Mouse (Mus musculus) testis, adult 2 months (tissue): ENCODE measurements around the gene Agap1. TPM values are rescaled to one million over a fixed set of nuclear protein-coding genes. Genes with fewer than 3 reads are reported as not detected.

ENCODE experiments used
- H3K27ac ChIP-seq: fragments of 200-500 bp; 2 replicates; pipeline ENCODE4 v1.5.1; 2012; ENCODE audit warnings: low read depth, low read length; ENCODE audit not compliant: control insufficient read depth, insufficient read depth
- H3K27me3 ChIP-seq: fragments of 200-500 bp; 2 replicates; pipeline ENCODE4 v1.6.1; 2012; ENCODE audit warnings: mild to moderate bottlenecking, low read length, moderate library complexity; ENCODE audit not compliant: control insufficient read depth, insufficient read depth
- H3K36me3 ChIP-seq: fragments of 200-500 bp; 2 replicates; pipeline ENCODE4 v1.6.1; 2012; ENCODE audit warnings: mild to moderate bottlenecking, low read length; ENCODE audit not compliant: control insufficient read depth, insufficient read depth
- H3K4me1 ChIP-seq: fragments of 200-500 bp; 2 replicates; pipeline ENCODE4 v1.6.1; 2012; ENCODE audit warnings: low read length; ENCODE audit not compliant: control insufficient read depth, insufficient read depth
- H3K4me3 ChIP-seq: fragments of 200-500 bp; 2 replicates; pipeline ENCODE4 v1.5.1; 2012; ENCODE audit warnings: low read depth, mild to moderate bottlenecking, low read length, moderate library complexity, mixed read lengths; ENCODE audit not compliant: control insufficient read depth
- CTCF ChIP-seq: fragments of 200-500 bp; IDR thresholded peaks from 2 replicates; pipeline ENCODE4 v1.5.1; 2012; ENCODE audit warnings: low read depth, mild to moderate bottlenecking, inconsistent platforms, low read length, moderate library complexity; ENCODE audit not compliant: control insufficient read depth, insufficient read depth, insufficient replicate concordance
- POLR2A ChIP-seq: fragments of 200-500 bp; IDR thresholded peaks from 2 replicates; pipeline ENCODE4 v1.6.1; 2012; ENCODE audit warnings: low read depth, mild to moderate bottlenecking, inconsistent platforms, low read length, moderate library complexity; ENCODE audit not compliant: control insufficient read depth
- polyA plus RNA-seq: library from polyadenylated mRNA; depleted of rRNA; stranded (reverse); fragments of >200 nt; gene quantifications from 2 replicates; pipeline ENCODE4 v1.2.3, GENCODE M21; 2012

Gene Agap1
- polyA plus RNA-seq, 1 experiment: 16.5 TPM

DNA sequence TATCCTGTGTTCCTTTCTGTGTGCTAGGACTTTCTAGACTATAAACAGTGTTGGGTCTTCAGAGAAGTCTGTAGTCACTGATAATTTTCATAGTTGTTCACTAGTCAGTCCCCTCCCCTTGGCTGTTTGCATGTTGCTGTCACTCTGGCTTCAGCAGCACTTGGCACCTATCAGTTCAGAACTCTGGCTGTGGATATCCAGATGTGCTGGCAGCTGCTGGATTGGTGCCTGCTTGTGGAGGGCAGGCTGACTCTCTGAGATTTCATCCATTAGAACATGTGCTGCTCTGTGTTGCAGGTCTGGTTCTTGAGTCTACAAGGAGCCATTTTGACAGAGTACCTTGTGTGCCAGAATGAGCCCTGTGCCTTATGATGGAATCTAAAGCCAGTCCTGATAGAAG is 80.6 kb downstream of the Agap1 start:
- no peak for TF ChIP-seq CTCF
- TF ChIP-seq POLR2A: no peak
- no peaks in the 10 kb centered on the region for H3K36me3 ChIP-seq
- no peak overlapping the region for H3K4me3 ChIP-seq
- no peaks in the 10 kb centered on the region; the same call in 1 of the 2 replicates for H3K4me1 ChIP-seq
- no peaks in the 10 kb centered on the region for H3K27me3 ChIP-seq
- H3K27ac ChIP-seq: no peak overlapping the region

DNA sequence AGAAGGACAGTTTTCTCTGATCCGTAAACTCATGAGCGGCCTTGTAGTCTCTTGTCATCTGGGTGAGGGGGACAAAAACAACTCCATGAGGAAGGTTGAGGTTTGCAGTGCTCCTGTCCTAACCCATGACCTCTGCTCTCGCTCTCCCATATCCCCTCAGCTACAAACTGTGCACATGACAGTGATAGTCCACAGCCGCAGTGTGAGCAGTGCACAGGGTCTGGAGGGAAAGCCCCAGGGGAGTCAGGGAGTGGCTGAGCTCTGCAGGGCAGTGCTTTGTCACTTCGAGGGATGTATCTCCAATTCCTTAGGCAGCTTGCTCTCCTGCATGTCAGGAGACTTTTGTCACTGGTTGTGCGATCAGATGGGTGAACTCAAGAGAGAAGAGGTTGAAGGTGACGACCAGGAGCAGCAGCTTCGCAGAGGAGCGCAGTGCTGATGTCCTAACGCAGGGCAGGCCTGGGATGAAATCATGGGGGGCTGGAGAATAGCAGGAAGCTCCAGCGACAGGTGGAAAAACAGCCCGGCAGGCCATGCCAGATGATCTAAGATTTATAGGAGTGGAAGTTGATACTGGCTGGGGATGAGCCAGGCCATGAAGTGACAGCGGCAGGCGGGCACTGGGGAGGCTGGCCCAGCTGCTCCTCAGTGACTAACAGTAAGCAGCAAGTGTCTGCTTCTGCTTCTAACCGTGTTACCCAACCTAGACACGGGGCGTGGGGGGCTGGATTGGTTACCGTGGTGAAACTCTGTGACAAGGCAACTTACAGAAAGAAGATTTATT is 83.7 kb downstream of the Agap1 start:
- H3K4me1 ChIP-seq: no peaks in the 10 kb centered on the region; the same call in 1 of the 2 replicates
- no peak overlapping the region for H3K4me3 ChIP-seq
- H3K36me3 ChIP-seq: no peaks in the 10 kb centered on the region
- TF ChIP-seq CTCF (no peak), POLR2A (no peak)
- no peak overlapping the region for H3K27ac ChIP-seq
- no peaks in the 10 kb centered on the region for H3K27me3 ChIP-seq

DNA sequence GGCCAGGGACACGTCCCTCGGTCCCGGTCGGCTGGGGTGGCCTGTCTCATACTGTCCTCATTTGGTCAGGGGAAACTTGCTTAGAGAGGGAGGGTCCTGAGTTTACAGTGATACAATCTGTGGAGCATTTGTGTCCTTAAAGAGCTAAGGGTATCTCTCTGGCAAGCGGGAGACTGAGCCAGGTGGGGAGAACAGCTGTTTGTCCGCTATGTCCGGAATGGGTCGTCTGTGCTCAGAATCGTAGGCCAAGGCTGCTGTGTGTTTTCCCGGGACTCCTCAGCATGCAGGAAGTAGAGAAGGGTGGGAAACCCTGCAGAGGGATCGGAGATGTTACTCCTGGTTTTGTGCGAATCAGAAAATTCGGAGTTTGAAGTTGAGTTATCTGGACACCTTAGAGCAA is 84.5 kb downstream of the Agap1 start:
- Histone ChIP-seq H3K27ac (no peak overlapping the region), H3K4me1 (no peaks in the 10 kb centered on the region; the same call in 1 of the 2 replicates), H3K36me3 (no peaks in the 10 kb centered on the region), H3K27me3 (no peaks in the 10 kb centered on the region), H3K4me3 (no peak overlapping the region)
- no peak for TF ChIP-seq POLR2A
- TF ChIP-seq CTCF: no peak

DNA sequence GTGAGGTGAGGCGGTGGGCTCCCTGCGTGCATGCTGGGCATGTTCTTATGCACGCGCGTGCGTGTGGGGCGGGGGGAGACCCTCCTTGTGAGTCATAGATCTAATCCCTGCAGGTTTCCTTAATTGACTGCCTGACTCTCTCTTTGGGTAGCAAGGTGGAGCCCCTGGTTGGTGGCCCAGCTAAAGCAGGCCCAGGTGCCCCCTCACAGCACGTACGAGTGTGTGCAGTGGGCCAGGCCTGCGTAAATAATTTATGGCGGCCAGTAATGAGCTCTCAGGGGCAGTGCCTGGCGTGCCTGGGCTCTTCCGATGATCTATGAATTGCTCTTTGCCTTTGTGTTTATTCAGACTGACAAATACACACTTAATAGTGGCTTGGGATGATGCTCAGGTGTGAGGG is 86.5 kb downstream of the Agap1 start:
- Histone ChIP-seq H3K4me3 (no peak overlapping the region), H3K27me3 (no peaks in the 10 kb centered on the region), H3K27ac (no peak overlapping the region), H3K4me1 (no peaks in the 10 kb centered on the region; the same call in 1 of the 2 replicates), H3K36me3 (no peaks in the 10 kb centered on the region)
- TF ChIP-seq POLR2A: no peak
- TF ChIP-seq CTCF: no peak

DNA sequence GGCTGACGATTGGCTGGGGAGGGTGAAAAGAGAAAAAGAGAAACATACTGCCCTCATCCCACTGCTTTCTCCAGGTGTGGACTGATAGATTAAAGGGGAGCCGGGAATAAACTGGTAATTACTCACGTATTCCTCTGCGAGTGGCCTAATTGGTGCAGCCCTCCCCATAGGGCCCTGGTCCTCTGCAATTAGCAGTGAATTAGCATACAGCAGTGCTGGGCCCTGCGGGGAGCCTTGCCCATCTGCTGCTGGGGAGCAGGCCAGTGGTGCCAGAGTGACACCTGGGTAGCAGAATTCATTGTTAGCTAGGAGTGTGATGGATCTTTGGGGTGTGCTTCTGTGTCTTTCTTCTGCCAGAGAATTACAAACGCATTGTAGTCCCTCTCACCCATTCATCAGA is 87.9 kb downstream of the Agap1 start:
- TF ChIP-seq CTCF (no peak), POLR2A (no peak)
- Histone ChIP-seq H3K4me1 (no peaks in the 10 kb centered on the region; the same call in 1 of the 2 replicates), H3K27ac (no peak overlapping the region), H3K27me3 (no peaks in the 10 kb centered on the region), H3K4me3 (no peak overlapping the region), H3K36me3 (no peaks in the 10 kb centered on the region)

DNA sequence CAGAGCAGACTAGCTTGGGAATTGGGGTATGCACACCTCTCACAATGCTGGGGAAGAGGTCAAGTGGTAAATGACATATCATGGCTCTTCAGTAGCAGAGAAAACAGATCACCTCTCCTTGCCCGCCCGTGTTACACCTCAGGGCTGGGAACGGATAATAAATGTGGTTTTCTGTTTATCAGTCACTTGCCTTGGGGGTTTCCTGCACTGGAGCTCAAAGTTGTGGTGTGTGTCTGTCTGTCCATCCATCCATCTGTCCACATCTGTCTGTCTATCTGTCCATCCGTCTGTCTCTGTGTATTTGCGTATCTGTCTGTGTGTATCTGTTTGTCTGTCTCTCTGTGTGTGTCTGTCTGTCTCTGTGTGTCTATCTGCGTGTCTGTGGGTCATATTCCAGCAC is 88.7 kb downstream of the Agap1 start:
- H3K36me3 ChIP-seq: no peaks in the 10 kb centered on the region
- H3K4me1 ChIP-seq: peaks cover 2% of the 10 kb centered on the region
- no peak overlapping the region for H3K27ac ChIP-seq
- H3K4me3 ChIP-seq: no peak overlapping the region
- no peaks in the 10 kb centered on the region for H3K27me3 ChIP-seq
- no peak for TF ChIP-seq CTCF
- TF ChIP-seq POLR2A: no peak

DNA sequence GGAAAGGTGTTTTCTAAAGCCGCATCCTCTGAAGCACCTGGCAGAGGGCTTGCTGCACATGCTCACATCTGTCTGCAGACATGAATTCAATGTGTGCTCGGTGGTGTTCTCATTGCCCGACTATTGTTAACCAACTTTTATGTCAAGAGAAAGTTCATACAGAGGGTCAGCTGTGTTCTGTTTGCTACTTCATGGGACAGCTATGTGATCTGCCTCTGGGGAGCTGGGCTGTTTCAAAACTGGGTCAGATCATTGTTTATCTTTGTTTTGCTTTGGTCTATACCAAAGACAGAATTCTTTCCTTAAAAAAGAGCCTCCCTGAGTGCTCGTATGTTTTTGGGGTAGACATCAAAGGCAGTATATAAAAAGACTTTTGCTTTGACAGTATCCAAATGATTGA is 89.5 kb downstream of the Agap1 start:
- no peak overlapping the region for H3K4me3 ChIP-seq
- peaks cover 2% of the 10 kb centered on the region for H3K4me1 ChIP-seq
- H3K27me3 ChIP-seq: no peaks in the 10 kb centered on the region

More for the DNA sequence above, 89.5 kb downstream of the Agap1 start:
- Histone ChIP-seq H3K36me3 (no peaks in the 10 kb centered on the region), H3K27ac (no peak overlapping the region)
- TF ChIP-seq POLR2A (no peak), CTCF (no peak)
